Mouse (Mus musculus): ENCODE data around the gene Osbpl6. TPM values are rescaled to one million over a fixed set of nuclear protein-coding genes. Genes with fewer than 3 reads are reported as not detected.
A peak's percentile ranks its signal among the peaks of the same experiment; 100 is the strongest.

Gene Osbpl6
- total RNA-seq, 2 experiments from 2014 or later = 11.2 to 13.0 TPM

GRCm38 (mm10) chr2:76417446-76418141 is 11.3 kb downstream of the Osbpl6 start:
- DNase-seq = no peak
- intact Hi-C loops (cut with DNase I) = no loop called here

- intact Hi-C loops (cut with DNase I) = no loop called here
- no peak for DNase-seq
Observed at GRCm38 (mm10) chr2:76418142-76418518, 11.8 kb downstream of the Osbpl6 start.

- DNase-seq = no peak
- intact Hi-C loops (cut with DNase I) = no loop called here
Observed at GRCm38 (mm10) chr2:76421411-76421924, 15.2 kb downstream of the Osbpl6 start.

- intact Hi-C loops (cut with DNase I) = no loop called here
- DNase-seq = no peak
Observed at GRCm38 (mm10) chr2:76426816-76427215, 20.5 kb downstream of the Osbpl6 start.

GRCm38 (mm10) chr2:76429318-76429717 is 23.0 kb downstream of the Osbpl6 start:
- intact Hi-C loops (cut with DNase I) = no loop called here

GRCm38 (mm10) chr2:76429855-76430254 is 23.5 kb downstream of the Osbpl6 start:
- no peak for DNase-seq
- intact Hi-C loops (cut with DNase I) = no loop called here

More at GRCm38 (mm10) chr2:76429318-76429717, 23.0 kb downstream of the Osbpl6 start:
- DNase-seq = no peak

- intact Hi-C loops (cut with DNase I) = no loop called here
- DNase-seq = no peak
Observed at GRCm38 (mm10) chr2:76430539-76430938, 24.2 kb downstream of the Osbpl6 start.

GRCm38 (mm10) chr2:76434224-76434623 is 27.9 kb downstream of the Osbpl6 start:
- DNase-seq = no peak
- intact Hi-C loops (cut with DNase I) = no loop called here

- intact Hi-C loops (cut with DNase I) = no loop called here
- DNase-seq = no peak
Observed at GRCm38 (mm10) chr2:76435667-76436239, 29.4 kb downstream of the Osbpl6 start.

- DNase-seq = no peak
- intact Hi-C loops (cut with DNase I) = no loop called here
Observed at GRCm38 (mm10) chr2:76437372-76437771, 31.1 kb downstream of the Osbpl6 start.

- intact Hi-C loops (cut with DNase I) = no loop called here
- DNase-seq = no peak
Observed at GRCm38 (mm10) chr2:76439540-76439939, 33.2 kb downstream of the Osbpl6 start.

- peak; percentile 3 to 13 for DNase-seq
- intact Hi-C loops (cut with DNase I) = no loop called here
Observed at GRCm38 (mm10) chr2:76442086-76442485, 35.8 kb downstream of the Osbpl6 start.

GRCm38 (mm10) chr2:76449836-76450355 is 43.6 kb downstream of the Osbpl6 start:
- no peak for DNase-seq
- intact Hi-C loops (cut with DNase I) = loop anchor here (1.0 kb wide), 1 partner anchor 7 kb away; no protein-coding TSS in a partner anchor

GRCm38 (mm10) chr2:76466723-76467122 is 60.4 kb downstream of the Osbpl6 start:
- intact Hi-C loops (cut with DNase I) = no loop called here
- DNase-seq = no peak

GRCm38 (mm10) chr2:76468204-76468603 is 61.9 kb downstream of the Osbpl6 start:
- intact Hi-C loops (cut with DNase I) = no loop called here
- peak; percentile 18 to 37 for DNase-seq

GRCm38 (mm10) chr2:76469091-76469750 is 62.9 kb downstream of the Osbpl6 start:
- DNase-seq = no peak
- intact Hi-C loops (cut with DNase I) = no loop called here

GRCm38 (mm10) chr2:76469751-76470099 is 63.4 kb downstream of the Osbpl6 start:
- DNase-seq = no peak
- intact Hi-C loops (cut with DNase I) = no loop called here

GRCm38 (mm10) chr2:76470391-76470790 is 64.1 kb downstream of the Osbpl6 start:
- intact Hi-C loops (cut with DNase I) = no loop called here
- DNase-seq = no peak

GRCm38 (mm10) chr2:76475788-76476187 is 69.5 kb downstream of the Osbpl6 start:
- intact Hi-C loops (cut with DNase I) = no loop called here

GRCm38 (mm10) chr2:76488764-76489163 is 82.5 kb downstream of the Osbpl6 start:
- DNase-seq = no peak
- intact Hi-C loops (cut with DNase I) = no loop called here

More at GRCm38 (mm10) chr2:76475788-76476187, 69.5 kb downstream of the Osbpl6 start:
- DNase-seq = no peak

GRCm38 (mm10) chr2:76490198-76490597 is 83.9 kb downstream of the Osbpl6 start:
- no peak for DNase-seq

More at GRCm38 (mm10) chr2:76490198-76490597, 83.9 kb downstream of the Osbpl6 start:
- intact Hi-C loops (cut with DNase I) = no loop called here
